Mouse (Mus musculus) subcutaneous adipose tissue, adult 2 months (tissue): ENCODE data around the gene Hmgcl. TPM values are rescaled to one million over a fixed set of nuclear protein-coding genes. Genes with fewer than 3 reads are reported as not detected.

Source experiments
- polyA plus RNA-seq: library from polyadenylated mRNA; depleted of rRNA; stranded (reverse); fragments of >200 nt; gene quantifications from 2 replicates; pipeline ENCODE4 v1.2.3, GENCODE M21; 2012; ENCODE audit warnings: low replicate concordance; rRNA removed

The Hmgcl gene
- polyA plus RNA-seq, result 60.7 and 66.8 TPM in 2 replicates

GRCm38 (mm10) chr4:135946278-135946658, at the start of gene Hmgcl:
Gene Hmgcl (plus strand): TSS chr4:135946448.

GRCm38 (mm10) chr4:135920304-135921241, 25.7 kb upstream of the Hmgcl start, which contains the start of gene Fuca1:
Gene Fuca1 (plus strand): TSS chr4:135920735.

GRCm38 (mm10) chr4:135963457-135964193, 17.4 kb downstream of the Hmgcl start, which contains the start of gene Gale:
Gene Gale (plus strand): TSS chr4:135963727.

GRCm38 (mm10) chr4:135972556-135972906, 26.3 kb downstream of the Hmgcl start, which contains the start of gene Lypla2:
Gene Lypla2 (minus strand): TSS chr4:135972626.

GRCm38 (mm10) chr4:135986943-135987710, 40.9 kb downstream of the Hmgcl start, which contains the start of gene Pithd1:
Gene Pithd1 (minus strand): TSS chr4:135987264.

Other genes with a start within 250 kb of the Hmgcl start
- 0.24 and 1.9 TPM in 2 replicates for gene Il22ra1, start 218.3 kb upstream of the Hmgcl start, polyA plus RNA-seq
- gene Myom3, start 186.7 kb upstream of the Hmgcl start, polyA plus RNA-seq, result 0.44 and 2.4 TPM in 2 replicates
- 38.8 and 103 TPM in 2 replicates for gene Srsf10, start 90.7 kb upstream of the Hmgcl start, polyA plus RNA-seq
- gene Pnrc2, start 72.6 kb upstream of the Hmgcl start, polyA plus RNA-seq, result 27.5 and 32.9 TPM in 2 replicates
- gene Cnr2, start 51.1 kb upstream of the Hmgcl start, polyA plus RNA-seq, result 1.5 and 1.8 TPM in 2 replicates
- 78.3 and 121 TPM in 2 replicates for gene Fuca1, start 25.7 kb upstream of the Hmgcl start, polyA plus RNA-seq
- 57.0 and 108 TPM in 2 replicates for gene Gale, start 17.3 kb downstream of the Hmgcl start, polyA plus RNA-seq
- 85.5 and 106 TPM in 2 replicates for gene Lypla2, start 26.2 kb downstream of the Hmgcl start, polyA plus RNA-seq
- gene Pithd1, start 40.8 kb downstream of the Hmgcl start, polyA plus RNA-seq, result 29.8 and 33.2 TPM in 2 replicates
- 19.0 and 25.7 TPM in 2 replicates for gene Eloa, start 75.3 kb downstream of the Hmgcl start, polyA plus RNA-seq
- 315 and 453 TPM in 2 replicates for gene Rpl11, start 107.0 kb downstream of the Hmgcl start, polyA plus RNA-seq
- gene Id3, start 197.0 kb downstream of the Hmgcl start, polyA plus RNA-seq, result 273 and 327 TPM in 2 replicates
- gene E2f2, start 225.9 kb downstream of the Hmgcl start, polyA plus RNA-seq, result 3.5 and 3.9 TPM in 2 replicates